Mouse (Mus musculus) embryo, embryonic 10.5 days (tissue): ENCODE results near the gene Dgkd.

Source experiments
- DNase-seq: peaks from one replicate; pipeline ENCODE4 v3.0.0-alpha.2; 2015; ENCODE audit warnings: low spot score

Dgkd gene

DNA sequence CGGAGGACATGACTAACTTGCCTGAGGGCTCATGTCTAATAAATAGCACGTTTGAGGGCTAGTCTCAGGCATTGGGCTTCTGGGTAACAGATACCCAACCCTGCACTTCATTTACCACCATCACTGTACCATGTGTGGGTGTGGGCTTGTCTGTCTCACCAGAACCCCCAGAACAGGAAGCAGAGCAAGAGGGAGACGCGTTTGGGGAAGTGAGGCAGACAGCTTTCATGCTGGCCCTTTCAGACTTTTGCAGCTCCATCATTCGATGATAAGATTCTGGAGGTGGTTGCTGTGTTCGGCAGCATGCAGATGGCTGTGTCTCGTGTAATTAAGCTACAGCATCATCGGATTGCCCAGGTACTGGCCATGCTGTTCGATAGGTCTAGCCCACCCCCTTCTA lies 82.0 kb downstream of the Dgkd start:
- no peak for DNase-seq

GRCm38 (mm10) chr1:87935546-87935945 lies 82.5 kb downstream of the Dgkd start:
- DNase-seq: no peak

- no peak for DNase-seq
These were observed 83.0 kb downstream of the Dgkd start for GRCm38 (mm10) chr1:87936075-87936474.

DNA sequence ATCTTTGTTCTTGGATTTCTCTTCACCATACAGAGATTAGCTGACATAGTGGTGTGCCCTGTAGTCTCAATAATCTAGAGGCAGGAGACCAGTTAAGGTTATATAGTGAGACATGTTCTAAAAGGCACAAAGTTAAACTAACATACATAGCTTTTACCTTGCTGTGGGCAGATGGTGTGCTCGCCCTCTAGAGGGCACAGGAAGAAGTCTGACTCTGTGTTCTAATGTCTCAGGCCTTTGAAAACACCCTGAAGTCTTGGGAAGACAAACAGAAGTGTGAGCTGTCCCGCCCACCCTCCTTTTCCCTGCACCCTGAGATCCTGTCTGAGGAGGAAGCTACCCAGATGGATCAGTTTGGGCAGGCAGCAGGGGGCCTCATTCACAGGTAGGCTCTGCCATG lies 83.4 kb downstream of the Dgkd start:
- peak; percentile 13 for DNase-seq

GRCm38 (mm10) chr1:87941765-87942164 lies 88.7 kb downstream of the Dgkd start:
- no peak for DNase-seq

GRCm38 (mm10) chr1:87947681-87948091 lies 94.6 kb downstream of the Dgkd start:
- no peak for DNase-seq

DNA sequence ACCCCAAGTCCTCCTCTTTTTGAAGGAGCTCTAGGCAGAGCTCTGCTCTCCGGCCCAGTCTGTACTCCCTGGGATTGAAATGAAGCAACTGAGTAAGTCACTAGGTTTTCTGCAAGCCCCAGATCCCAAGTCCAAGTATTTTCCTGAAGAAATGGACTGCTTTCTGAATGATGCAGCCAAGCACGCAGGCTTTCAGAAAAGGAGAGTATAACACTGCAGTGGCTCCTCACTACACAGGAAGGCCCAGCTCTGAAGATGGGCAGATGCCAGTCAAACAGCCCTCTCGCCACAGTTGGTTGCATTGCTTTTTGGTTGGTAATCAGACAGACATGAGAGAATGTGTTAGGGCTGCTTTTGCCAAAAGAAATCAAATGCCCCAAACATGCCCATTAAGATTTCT lies 98.6 kb downstream of the Dgkd start:
- DNase-seq: no peak

GRCm38 (mm10) chr1:87953073-87953472 lies 100.0 kb downstream of the Dgkd start:
- DNase-seq: no peak

DNA sequence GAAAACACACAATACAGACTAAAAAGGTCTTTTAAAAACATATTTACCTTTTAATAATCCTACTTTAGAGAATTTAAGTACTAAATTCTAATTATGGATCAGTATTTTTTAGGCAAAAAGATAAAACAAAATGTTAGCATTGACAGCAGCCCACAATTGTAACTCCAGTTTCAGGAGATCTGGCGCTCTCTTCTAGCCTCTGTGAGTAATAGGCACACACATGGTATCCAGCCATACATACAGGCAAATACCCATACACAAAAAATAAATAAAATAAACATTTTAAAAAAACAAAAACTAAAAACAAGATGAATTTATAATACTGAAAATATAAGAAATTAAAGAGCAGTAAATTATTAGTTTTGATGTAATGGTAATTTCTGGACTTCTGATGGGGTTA lies 105.8 kb downstream of the Dgkd start:
- no peak for DNase-seq

- DNase-seq: no peak
These were observed 106.4 kb downstream of the Dgkd start for GRCm38 (mm10) chr1:87959532-87959931.

DNA sequence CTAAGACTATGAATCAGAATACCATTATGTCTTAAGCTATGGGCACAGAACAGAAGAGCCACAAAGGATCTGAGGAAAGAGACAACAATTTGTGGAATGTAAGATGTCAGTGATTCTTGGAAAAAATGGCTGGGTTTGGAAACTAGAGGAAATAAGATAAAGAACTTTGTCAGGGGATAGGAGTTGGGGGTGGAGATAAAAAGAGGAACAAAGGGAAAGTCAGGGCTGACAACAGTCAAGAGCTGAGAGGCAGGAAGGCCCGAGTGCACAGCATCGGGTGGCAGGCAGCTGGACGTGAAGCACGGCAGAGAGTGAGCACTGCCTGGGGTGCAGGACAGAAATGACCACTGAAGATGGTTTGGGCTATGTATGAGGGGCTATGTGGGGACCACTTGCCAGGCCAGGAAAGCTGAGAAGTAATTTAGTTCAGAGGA lies 106.9 kb downstream of the Dgkd start:
- peak; percentile 8 for DNase-seq

GRCm38 (mm10) chr1:87960752-87961151 lies 107.7 kb downstream of the Dgkd start:
- DNase-seq: no peak

DNA sequence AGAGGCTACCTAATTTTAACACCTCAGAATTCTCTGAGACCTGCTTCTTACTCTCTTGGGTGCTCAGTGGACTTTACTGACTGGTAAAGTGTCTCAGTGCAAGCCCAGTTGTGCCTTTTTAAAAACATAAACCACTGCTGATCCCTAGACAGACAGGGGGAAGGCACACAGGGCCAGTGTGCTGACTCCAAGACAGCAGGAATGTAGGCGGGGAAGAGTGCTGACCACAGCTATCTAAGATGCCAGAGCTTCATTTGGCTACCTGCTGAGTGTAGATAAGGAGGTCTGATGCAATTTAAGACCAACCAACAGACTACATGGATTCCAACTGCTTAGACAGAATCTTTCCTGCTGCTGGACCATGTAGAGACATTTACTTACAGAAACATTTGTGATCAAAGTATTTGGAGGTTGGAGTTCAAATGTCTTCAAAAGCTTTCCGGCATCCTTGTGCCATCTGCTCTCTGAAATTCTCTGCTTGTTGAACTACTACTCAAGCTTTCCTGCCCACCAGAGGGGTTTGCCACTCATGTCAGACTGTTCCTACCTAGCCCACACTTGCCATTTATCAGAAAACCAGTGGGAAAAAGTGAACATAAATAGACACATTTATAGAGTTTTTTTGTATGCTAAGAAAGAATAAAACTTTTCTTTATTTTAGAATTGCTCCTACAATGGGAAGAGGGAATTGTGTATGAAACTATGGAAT lies 108.5 kb downstream of the Dgkd start:
- DNase-seq: peak; percentile 5

DNA sequence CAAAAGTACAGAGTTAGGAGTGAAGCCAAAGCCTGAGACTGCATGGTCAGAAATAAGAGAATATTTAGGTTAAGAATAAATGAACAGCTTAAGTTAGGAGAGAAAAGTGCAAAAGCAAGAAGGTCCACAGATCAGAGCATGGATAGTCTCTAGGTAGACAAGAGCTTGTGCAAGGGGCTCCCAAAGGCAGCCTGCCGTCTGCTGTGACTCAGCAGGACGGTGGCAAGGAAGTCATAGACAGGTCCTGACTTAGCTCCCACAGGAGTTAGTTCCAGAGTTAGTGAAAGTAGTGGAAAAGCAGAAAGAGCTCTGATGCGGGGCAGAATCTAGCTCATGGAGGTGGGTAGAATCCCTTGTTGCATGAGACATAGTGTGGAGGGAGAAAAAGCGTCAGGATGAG lies 117.3 kb downstream of the Dgkd start:
- DNase-seq: no peak

GRCm38 (mm10) chr1:87982291-87982690 lies 129.2 kb downstream of the Dgkd start:
- no peak for DNase-seq

DNA sequence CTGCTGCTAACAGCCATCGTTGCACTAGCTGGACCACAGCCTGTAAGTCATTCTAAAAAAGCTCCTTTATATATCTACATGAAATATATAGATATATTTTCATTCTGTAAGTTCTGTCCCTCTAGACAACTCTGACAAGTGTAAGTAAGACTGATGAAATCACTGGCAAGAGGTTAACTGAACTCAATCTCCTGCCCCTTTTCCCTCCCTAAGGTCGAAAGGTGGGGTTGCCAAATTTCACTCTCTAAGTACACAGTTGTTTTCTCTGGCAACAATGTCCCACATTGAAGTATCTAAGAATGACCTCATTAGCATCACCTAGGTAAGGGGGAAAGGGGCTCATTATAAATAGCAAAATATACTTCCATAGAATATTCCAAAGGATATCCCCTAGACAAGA lies 139.6 kb downstream of the Dgkd start:
- DNase-seq: no peak
